Mouse (Mus musculus) right cerebral cortex, adult 18-20 months (tissue): ENCODE data around the gene Mpv17l2.
A peak's percentile ranks its signal among the peaks of the same experiment; 100 is the strongest.

Source experiments
- DNase-seq: peaks from one replicate; pipeline ENCODE4 v3.0.0; 2022; ENCODE audit warnings: mixed read lengths

Gene Mpv17l2

DNA sequence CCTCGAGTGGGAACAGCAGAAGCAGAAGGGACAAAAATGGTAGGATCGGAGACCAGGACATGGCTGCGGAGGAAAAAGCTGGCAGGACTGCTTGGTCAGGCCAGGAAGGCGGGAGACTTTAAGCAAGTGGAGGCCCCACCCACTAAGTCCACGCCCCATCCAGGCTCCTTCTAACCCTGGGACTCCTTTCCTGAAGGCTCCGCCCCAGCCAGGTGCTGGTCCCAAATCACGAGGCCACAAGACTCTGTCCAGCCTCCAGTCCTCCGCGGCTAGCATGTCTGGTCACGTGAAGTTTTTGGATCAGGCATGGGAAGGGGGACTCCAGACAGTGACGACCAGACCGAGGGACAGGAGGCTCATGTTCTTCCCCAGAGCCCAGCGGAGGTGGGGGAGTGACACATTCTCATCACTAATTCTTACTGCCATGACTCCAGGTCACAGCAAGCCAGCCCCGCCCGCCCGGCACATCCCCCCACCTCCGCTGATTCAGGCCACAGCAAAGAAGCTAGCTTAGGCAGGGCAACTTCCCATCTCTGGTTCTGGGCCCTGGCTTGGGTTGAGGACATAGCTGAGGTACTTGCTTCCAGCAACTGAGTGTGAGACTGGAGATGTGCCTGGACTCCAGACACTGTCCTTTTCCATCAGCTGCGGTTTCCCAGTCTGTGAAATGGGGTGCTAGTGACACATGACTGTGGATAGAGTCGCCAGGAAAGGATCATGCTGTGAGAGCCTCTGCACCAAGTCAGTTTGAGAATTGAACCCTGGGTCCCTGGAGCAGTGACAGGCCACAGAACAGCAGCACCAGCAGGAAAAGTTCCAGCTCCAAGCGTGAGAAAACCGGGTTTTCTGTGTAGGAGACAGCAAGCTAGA, 6.1 kb upstream of the Mpv17l2 start:
- DNase-seq, result no peak

- DNase-seq, result no peak
These were observed 5.3 kb upstream of the Mpv17l2 start for GRCm38 (mm10) chr8:70765838-70766570.

- DNase-seq, result no peak
These were observed 4.6 kb upstream of the Mpv17l2 start for GRCm38 (mm10) chr8:70765329-70765728.

GRCm38 (mm10) chr8:70764676-70765075, 3.9 kb upstream of the Mpv17l2 start:
- DNase-seq, result no peak

- DNase-seq, result no peak
These were observed 3.3 kb upstream of the Mpv17l2 start for GRCm38 (mm10) chr8:70764026-70764425.

GRCm38 (mm10) chr8:70763354-70763753, 2.6 kb upstream of the Mpv17l2 start:
- no peak for DNase-seq

GRCm38 (mm10) chr8:70762118-70762517, 1.4 kb upstream of the Mpv17l2 start:
- no peak for DNase-seq

DNA sequence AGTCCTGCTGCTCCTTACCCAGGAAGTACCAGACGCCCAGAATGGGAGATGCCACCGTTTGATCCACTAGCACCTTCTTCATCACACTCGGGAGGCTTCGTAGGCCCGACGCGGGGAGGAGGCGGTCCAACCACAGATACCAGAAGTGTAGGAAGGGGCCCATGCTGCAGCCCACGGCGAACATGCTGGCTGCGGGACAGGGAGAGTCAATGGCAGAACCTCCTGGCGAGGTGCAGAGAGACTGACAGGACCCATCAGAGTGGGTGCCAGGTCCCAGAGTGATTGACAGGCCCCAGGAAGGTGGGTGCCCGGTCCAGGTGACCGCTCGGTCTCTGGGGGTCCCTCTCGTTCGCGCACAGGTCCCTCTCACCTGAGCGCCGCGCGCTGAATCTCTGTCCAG, 396 bp downstream of the Mpv17l2 start:
- DNase-seq, result no peak

- DNase-seq, result no peak
These were observed 1.9 kb downstream of the Mpv17l2 start for GRCm38 (mm10) chr8:70758616-70759561.

DNA sequence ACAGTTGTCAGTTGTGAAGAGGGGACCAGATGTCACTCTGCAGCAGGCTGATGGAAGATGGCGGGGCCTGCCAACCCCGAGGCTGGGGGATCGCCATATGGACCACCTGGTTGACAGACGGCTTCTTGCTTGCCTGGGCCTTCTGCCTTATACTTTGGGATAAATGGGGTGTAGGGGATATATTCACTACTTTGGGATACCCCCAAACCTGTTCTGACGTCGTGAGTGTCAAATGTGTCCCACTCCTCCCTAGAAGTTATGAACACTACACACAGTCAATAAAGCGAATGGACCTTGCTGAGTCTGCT, 2.5 kb downstream of the Mpv17l2 start:
- no peak for DNase-seq

DNA sequence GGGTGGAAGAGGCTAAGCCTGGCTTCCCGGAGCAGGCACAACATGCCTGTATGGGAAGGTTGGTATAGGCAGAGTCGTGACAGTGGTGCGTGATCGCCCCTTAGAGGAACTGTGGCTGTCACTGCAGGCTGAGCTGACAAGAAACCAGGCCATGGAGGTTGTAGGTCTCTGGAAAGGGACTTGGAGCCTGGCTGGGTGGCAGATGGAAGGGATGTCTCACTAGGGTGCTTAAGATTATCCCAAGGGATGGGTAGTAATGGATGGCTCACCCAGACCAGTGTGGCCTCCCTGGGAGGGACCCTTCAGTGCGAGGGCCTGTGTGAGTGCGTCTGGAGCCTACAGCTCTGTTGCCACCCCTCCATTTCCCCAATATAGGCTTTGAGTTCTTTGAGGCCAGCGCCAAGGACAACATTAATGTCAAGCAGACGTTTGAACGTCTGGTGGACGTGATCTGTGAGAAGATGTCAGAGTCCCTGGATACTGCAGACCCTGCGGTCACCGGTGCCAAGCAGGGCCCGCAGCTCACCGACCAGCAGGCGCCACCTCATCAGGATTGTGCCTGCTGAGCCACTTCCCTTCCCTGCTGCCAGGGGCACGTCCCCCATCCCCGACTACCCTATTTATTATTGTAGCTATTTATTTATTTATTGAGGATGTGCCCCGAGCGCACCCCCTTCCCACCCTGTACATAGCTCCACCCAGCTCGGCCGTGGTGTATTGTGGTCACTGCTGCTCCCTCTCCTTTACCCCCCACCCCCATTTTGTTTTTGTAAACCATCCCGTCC, 3.0 kb downstream of the Mpv17l2 start:
- no peak for DNase-seq

DNA sequence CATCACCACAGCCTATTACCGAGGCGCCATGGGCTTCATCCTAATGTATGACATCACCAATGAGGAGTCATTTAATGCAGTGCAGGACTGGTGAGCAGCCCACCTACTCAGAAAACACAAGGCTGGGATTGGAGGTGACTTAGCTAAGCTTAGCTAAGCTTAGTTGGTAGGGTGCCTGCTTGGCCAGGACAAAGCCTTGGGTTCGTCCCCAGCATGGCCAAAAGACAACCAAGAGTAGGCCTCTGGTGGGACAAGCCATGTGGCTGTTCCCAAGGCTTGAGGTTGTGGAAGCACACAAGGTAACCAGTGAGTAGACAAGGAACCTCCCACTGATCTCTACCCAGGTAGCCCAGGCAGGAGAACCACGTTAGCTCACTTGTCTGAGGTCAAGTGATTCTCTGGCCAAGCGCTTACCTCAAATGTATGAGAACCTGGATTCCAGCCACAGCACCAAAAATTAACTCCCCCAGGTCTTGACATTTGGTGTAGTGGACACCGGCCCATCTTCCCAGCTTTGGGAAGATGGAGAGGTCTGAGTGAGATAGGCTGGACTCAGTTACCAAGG, 4.2 kb downstream of the Mpv17l2 start:
- peak; percentile 2 for DNase-seq

DNA sequence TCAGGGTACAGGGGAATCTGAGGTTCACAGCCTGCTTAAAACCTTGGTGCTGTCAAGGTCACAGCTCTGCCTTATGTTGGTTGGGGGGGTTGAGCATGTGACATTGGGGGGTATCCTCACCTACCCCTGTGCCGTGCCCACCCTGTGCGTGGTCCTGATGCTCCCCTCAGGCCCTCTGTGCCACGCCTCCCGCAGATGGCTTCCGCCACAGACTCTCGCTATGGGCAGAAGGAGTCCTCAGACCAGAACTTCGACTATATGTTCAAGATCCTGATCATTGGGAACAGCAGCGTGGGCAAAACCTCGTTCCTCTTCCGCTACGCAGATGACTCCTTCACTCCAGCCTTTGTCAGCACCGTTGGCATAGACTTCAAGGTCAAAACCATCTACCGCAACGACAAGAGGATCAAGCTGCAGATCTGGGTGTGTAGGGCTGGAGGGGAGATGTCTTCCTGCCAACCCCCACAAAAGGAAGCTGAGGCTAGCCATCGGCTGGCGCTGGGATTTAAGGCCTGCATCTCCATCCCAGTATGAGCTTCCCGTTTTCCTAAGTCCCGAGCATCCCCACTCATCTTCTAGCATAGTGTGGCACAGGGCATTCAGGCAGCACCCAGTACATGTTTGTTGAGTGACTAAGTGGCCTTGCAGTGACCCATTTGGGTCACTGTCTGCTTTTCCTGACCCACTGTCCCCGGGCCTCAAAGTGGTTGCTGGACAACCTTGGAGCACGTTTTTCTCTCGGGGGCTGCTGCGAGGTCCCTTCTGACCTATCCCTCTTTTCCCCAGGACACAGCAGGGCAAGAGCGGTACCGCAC, 4.9 kb downstream of the Mpv17l2 start:
- peak; percentile 16 for DNase-seq

- peak; percentile 79 for DNase-seq
These were observed 5.7 kb downstream of the Mpv17l2 start for GRCm38 (mm10) chr8:70754871-70755660.

DNA sequence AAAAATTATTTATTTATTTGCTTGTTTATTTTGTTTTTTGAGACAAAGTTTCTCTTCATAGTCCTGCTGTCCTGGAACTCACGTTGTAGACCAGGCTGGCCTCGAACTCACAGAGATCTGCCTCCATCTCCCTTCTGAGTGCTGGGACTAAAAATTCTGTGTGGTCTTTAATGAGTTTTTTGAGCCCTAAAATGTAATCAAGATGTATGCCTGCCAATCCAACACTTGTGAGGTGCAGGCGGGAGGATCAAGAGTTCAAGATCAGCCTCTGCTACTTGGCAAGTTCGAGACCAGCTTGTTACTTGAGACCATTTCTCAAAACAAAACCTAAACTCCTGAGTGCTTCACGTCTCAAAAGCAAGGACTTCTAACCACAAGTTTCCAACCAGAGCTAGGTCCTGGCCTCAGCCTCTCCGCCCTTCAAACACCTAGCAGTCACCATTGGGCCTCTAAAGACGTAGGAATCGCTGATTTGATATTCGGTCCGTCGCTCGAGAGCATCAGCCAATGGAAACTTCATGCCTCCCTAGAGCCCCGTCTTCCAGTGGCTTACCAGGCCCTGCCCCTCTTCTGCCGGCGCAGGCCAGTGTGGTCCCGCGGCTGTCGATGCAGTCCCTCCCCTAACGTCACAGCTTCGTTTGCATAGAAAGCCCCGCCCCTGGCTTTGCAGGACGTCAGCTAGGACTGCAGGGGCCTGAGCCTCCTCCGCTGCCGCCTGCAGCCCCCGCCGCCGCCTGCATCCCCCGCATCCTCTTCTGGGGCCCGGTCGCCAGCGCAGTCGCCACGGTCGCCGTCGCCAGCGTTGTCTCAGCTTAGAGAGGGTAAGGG, 6.5 kb downstream of the Mpv17l2 start, which contains the start of gene Rab3a:
TSS of gene Rab3a (plus strand) at position 637 of the 828 bp plus-strand sequence.
- peak; percentile 99 for DNase-seq

- DNase-seq, result peak; percentile 93
These were observed 7.6 kb downstream of the Mpv17l2 start for GRCm38 (mm10) chr8:70753151-70753550.

GRCm38 (mm10) chr8:70752000-70752764, 8.6 kb downstream of the Mpv17l2 start:
- peak; percentile 70 for DNase-seq

GRCm38 (mm10) chr8:70750128-70750680, 10.5 kb downstream of the Mpv17l2 start:
- no peak for DNase-seq
